Mouse (Mus musculus): Measurements from ENCODE around the gene Phb2.

DNA sequence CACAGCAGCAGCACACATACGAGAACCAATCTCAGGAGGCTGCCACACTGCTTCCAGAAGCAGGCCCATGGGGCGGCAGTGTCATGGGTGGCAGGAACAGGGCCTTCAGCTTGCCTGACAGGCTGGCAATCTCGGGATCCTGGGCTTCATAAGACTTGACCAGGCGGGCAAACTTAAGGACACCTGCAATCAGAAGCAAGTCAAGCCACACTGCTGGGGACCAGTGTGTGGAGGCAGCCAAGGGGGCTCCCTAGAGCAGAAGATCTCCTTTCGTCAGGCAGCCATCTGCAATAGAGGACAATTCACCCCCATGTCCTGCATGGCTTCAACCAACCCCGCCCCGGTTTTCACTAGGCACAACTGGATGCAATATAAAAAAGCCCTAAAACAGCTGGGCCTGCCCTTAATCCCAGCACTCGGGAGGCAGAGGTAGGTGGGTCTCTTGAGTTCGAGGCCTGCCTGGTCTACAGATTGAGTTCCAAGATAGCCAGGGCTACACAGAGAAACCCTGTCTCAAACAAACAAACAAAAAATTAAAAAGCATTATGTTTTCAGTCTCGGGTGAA, 27.2 kb downstream of the Phb2 start:
- TF ChIP-seq TAL1 (IDR thresholded peaks at IDR 0.05; ENCODE audit: low read length) (no peak), GATA1 (IDR thresholded peaks at IDR 0.05; ENCODE audit: low read length) (no peak)
